Mouse (Mus musculus): Measurements from ENCODE around the gene Zfp42.
"Not testable (repeated sequence)": the region's sequence is repeated elsewhere in the genome, so short reads cannot be mapped to it uniquely, and the experiment has no call there.

Zfp42 gene
- long read RNA-seq, experiment 1: 0 reads
- long read RNA-seq, experiment 2: 0 reads

DNA sequence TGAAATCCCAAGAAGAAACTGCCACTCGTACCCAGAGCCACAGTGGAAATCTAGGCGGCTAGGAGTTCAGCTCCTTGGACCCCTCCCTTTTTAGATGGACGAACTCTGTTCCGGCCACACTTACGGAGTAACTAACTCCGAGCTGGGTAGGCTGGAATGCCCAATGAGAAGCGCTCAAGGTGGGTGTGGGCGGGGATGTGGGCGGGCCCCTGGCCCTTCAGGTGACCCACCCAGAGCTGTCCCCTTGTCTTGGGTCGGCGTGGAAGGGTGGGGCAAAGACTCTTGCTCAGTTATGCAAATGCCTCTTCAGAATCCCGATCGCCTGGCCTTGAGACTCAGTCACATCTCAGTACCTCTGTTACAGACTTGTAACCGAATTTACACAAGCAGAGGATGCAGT lies at the start of gene Zfp42:
Gene Zfp42 (minus strand): TSS at position 85 of the 400 bp plus-strand sequence.
- intact Hi-C loops (cut with DNase I): no loop called here

DNA sequence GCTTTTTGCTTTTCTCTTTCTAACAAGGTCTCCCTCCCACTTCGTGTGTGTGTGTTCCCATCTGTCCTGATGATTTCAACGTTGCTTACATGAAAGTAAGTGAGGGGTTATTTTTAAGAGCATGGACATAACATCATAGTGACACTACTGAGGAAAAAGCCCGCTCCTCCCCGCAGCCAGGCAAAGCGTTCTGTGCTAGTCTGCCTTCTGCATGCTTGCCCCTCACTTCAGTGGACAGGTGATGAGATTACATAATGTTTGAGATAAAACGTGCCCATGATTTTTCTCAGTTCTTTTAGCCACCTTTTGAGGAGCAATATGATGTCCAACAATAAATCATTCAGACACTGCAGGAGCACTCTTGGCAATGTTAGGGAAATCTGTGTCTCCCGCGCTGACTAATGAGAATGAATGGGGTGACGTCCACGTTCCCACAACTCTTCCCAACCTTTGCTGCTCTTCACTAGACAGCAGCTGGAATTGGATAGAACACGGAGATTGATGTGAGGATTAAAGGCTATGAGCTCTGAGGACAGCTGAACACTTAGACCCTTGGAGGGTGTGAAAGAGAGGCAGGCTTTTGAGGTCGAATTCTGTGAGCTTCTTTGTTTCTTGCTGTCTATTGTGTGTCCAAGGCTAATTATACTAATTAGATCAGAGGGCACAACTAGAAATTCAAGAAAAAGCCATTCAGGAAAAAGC lies 49.4 kb upstream of the Zfp42 start:
- intact Hi-C loops (cut with DNase I): no loop called here

DNA sequence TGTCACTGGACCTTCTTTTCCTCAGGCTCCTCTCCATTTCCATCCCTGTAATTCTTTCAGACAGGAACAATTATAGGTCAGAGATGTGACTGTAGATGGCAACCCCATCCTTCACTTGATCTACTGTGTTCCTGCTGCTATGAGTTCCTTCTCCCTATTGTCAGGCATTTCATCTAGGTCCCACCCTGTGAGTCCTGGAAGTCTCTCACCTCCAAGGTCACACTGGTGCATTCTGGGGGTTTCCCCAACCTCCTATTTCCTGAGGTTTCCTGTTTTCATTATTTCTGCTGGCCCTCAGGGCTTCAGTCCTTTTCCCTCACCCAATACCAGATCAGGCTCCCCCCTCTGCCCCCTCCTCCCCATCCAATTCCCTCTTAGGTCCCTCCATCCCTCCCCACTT lies 45.5 kb upstream of the Zfp42 start:
- intact Hi-C loops (cut with DNase I): not testable (repeated sequence)

DNA sequence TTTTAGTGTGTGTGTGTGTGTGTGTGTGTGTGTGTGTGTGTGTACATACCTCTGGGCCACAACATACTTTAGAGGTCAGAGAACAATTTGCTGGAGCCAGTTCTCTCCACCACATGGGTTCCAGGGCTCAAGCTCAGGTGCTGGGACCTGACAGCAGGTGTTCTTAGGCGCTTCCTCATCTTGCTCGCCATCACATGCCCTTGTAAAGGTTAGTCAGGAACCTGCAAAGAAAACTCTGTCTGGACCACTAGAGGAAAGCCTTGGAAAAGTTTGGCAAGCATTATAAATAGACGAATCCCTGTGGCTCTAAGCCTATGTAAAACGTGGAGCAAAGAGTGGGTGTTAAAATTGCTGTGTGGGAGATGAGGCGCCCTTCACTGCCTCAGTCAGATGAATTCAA lies 31.8 kb upstream of the Zfp42 start:
- intact Hi-C loops (cut with DNase I): no loop called here

DNA sequence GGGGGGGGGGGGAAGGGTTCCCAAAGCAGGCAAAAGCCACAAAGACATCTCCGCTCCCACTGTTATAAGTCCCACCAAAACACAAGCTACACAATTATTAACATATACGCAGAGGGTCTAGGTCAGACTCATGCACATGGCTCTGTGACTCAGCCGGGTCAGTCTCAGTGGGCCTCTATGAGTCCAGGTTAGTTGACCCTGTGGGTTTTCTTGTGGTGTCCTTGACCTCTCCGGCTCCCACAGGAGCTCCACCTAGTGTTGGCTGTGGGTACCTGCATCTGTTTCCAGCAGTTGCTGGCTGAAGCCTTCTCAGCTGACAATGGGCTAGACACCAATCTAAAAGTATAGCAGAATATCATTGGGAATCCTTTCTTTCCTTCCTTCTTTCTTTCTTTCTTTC lies 26.7 kb upstream of the Zfp42 start:
- intact Hi-C loops (cut with DNase I): no loop called here

DNA sequence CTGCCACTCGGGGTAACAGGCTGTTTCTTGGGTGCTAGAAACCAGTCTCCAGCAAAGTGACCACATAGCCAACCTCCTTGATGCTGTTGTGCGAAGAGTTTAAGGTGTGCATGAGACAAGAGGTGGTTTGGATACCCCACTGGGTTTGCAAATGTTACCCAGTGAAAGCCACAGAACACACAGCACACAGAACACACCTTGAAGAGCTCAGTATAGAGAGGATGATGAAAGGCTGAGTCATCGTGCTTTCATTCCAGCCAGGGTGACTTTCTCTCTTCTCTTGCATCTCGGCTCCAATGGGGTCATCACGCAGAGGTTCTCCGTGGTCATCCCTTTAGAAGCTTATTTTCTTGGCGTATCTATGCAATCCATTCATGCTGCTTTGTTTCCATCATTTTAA lies 24.9 kb upstream of the Zfp42 start:
- intact Hi-C loops (cut with DNase I): no loop called here

DNA sequence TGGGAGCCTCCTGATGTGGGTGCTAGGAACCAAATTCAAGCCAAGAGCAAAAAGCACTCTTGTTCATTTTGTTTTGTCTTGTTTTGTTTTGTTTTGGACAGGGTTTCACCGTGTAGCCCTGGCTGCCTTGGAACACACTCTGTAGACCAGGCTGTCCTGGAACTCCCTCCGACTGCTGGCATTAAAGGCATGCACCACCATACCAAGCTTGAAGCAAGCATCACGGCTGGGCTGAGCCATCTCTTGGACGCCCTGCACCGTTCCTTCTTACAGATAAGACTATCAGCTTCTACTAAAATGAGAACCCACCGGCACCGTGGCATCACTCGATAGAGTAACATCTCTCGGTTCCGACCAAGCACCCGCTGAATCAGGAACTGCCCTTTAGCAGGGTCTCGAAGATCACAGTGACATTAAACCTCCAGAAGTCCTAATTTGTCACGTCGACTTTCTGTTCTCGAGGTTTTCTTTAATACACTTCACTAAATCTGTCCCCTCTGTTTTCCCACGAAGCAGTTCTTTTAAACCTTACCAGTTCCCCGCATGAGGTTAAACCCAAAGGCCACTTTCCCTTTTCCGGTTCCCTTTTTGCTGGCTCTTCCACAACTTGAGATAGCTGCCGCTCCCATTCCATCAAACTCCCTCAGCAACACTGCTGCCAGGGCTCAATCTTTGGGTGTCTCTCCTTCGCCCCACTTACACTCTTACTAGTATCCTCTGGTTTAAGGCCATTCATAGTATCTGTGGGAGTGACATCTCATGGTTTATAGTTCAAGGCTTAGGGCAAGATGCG lies 23.3 kb upstream of the Zfp42 start:
- intact Hi-C loops (cut with DNase I): no loop called here

DNA sequence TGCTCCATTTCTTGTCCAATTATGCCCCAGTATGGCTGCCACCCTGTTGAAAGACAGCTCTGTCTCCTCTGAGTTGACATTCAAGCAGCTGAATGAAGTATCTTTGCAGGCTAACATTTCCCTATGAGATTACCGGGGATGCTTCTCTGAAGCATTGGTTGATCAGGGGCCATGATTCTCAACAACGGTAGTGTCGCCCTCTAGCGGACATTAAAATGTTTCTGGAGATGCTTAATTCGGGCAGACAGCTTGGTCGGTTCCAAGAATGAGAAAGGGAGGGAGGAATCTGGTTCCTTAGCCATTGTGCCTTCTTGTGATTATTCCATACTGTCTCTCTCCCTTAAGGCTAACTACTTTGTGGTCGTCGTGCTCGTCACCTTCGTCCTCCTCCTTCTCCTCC lies 21.9 kb upstream of the Zfp42 start:
- intact Hi-C loops (cut with DNase I): no loop called here

DNA sequence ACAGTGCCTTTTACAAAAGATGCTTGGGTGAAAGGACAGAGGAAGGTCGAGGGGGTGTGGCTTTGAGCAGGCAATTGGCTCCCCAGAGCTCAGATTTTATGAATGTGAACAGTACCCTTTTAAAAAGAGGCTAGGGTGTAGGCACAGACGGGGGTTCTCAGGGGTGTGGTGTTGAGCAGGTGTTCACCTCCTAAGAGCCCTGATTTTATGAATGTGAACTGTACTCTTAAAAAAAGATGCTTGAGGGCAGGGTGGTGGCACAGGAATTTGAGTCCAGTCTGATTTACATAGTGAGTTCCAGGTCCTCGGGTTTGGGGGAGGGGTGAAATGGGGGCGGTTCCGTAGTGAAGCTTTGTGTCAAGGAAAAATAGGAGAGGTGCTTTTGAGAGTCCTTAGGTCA lies 14.0 kb upstream of the Zfp42 start:
- intact Hi-C loops (cut with DNase I): no loop called here

DNA sequence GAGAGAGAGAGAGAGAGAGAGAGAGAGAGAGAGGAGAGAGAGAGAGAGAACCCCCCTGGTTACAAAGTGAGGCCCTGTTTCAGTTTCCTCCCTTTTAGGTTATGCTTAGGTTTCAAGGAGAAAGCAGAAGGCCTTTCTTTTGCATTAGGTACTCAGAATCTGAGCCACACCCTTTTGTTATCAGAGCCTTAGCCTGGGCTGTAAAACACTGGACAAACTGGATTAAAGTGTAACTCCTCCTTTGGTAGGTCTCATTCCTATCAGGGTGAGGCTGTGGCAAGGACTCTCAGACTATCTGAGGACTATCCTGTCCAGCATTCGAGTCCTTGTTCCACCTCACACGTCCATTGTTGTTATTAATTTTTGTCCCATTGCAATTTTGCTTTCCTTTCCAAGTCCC lies 1.4 kb upstream of the Zfp42 start:
- intact Hi-C loops (cut with DNase I): no loop called here

DNA sequence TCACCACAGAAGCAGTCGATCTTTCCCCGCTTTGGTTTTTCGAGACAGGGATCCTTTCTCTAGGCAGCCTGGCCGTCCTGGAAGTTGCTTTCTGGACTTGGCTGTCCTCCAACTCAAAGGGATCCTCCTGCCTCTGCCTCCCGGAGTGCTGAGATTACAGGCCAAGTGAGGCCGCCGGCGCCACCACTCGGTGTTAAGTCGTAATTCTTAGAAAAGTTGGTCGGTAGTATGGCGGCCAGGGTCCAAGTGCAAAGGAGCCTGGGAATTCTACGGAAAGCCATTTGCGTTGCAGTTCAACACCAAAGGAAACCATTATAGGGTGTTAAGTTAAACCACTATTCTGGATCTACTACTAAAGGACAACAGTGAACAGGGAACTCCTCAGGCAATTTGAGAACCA lies 1.1 kb downstream of the Zfp42 start:
- intact Hi-C loops (cut with DNase I): no loop called here

DNA sequence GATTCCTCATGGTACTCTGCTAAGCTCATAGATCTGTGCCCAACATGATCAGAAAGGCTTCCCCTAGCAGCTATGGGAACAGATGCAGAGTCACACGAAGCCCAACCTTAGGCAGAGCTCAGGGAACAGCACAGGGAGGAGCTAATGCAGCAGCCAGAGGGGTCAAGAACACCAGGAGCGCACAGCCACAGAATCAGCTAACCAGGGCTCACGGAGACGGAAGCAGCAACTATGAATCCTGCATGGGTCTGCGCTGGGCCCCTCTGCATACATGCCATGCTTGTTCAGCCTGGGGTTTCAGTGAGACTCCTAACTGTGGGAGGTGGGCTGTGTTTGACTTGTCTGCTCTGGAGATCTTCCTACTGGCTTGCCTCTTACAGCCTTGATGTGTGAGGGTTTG lies 7.0 kb downstream of the Zfp42 start:
- intact Hi-C loops (cut with DNase I): no loop called here

DNA sequence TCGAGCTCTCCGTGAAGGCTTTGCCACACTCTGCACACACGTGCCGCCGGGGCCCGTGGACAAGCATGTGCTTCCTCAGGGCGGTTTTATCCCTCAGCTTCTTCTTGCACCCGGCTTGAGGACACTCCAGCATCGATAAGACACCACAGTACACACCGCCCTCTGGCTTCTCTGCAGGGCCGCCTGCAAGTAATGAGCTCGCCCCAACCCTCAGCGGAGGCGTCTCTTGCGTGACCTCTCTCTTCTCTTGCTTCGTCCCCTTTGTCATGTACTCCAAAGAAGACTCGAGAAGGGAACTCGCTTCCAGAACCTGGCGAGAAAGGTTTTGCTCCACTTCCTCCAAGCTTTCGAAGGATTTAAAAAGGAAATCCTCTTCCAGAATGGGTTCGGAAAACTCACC lies 11.0 kb downstream of the Zfp42 start:
- intact Hi-C loops (cut with DNase I): no loop called here

DNA sequence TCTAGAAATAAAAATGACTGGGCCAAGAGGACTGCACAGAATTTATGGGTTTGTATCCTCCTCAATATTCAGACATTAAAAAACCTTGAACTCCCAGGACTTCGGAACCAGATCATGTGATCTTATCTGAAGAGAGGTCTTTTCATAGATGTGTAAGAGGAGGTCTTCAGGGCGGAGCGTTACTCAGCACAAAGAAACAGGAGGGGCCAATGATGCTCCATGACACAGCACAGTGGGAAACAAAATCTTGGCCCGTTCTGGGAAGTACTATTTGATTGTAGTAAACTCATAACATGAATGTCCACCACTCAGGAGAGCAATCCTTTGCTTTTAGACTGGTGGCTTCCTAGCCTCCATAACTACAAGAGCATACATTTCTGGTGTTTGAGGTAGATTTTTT lies 12.6 kb downstream of the Zfp42 start:
- intact Hi-C loops (cut with DNase I): no loop called here

DNA sequence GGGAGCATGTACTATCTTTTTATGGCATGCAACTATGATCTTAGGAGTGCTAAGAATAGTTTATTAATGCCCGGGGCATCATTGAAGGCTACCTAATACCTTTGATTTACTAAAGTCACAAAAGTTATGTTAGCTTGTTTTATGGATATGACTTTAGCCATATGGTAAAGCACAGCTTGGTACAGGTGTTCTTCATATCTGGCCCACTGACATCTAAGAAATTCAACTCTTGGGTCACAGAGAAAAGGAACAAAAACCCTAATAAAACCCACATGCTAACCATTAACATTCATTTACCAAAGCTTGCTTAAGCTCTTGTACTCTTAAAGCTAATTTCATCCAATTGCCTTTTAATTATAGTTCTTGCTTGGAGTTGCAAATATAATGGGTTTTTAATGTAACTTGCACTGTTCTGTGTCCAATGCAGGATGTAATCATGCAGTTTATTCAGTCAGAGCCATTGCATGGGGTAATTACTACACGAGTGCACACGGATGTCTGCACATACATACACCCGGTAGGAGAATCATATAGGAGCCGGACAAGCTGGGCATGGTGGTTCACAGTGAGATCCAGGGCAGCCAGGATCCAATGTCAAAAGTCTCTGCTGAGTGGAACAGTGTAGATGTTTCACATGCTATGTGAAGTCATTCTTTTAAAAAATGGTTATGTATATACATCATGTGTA lies 16.2 kb downstream of the Zfp42 start:
- intact Hi-C loops (cut with DNase I): no loop called here

DNA sequence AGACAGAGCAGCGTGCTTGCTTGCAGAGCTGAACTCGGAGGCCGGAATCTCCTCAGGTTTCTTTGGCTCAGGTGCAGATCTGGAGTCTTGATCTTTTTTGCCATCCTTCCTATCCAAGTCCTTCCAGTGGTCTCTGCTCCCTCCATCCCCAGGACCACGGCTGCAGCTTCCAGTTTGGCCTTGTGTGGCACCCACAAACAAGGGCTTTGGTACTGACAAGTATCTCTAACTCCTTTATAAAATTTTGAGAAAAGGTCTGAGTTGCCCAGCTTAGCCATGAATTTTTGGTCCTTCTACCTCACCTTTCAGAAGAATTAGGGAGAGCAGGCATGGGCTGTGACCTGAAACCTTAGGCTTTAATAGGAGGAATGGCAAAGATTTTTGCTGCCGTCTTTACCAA lies 17.0 kb downstream of the Zfp42 start:
- intact Hi-C loops (cut with DNase I): no loop called here

DNA sequence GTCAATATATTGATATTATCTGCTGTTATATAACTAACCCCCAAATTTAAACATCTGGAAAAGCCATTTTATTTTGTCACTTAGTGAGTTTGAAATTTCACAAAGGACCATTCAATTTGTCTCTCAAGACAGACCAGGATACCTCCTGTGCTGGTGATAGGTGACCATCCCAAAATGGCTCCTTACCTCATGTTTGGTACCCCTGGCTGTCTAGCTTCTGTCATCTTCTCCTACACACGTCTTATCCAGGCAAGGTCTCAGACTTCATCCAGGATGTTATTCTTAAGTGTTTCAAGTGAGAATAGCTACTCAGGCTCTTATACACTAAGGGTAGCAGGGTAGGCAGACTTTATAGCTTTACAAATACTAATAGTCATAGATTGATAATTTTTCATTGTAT lies 17.9 kb downstream of the Zfp42 start:
- intact Hi-C loops (cut with DNase I): no loop called here

DNA sequence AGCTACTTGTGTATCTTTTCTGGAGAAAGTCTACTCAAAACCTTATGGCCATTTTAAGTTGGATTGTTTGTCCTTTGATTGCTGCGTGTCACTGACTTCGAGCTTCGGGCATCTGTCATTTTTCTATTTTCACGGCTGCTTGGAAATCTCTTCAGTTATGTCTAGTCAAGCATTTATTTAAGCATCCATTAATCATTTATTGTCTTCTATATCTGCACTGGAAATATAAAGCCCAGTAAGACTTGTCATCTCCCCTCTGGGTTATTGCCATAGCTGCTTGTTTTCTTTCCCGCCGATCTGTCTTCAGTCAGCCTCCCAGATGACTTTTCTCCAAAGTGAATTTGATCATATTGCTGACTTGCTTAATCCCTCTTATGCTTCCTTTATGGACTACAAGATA lies 19.3 kb downstream of the Zfp42 start:
- intact Hi-C loops (cut with DNase I): no loop called here

DNA sequence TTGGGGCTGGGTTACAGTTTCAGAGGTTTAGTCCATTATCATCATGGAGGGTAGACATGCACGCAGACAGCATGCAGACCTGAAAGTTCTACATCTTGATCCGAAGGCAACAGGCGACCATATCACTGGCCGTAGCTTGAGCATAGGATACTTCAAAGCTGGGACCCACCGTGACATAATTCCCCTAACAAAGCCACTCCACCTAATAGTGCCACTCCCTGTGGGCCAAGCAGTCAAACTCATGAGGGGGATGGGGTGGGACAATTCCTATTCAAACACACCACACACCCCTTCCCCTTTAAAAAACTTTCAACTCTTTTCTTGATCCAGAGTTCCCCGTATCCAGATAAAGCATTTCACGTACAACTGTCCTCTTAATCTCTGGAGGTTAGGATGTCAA lies 23.5 kb downstream of the Zfp42 start:
- intact Hi-C loops (cut with DNase I): no loop called here

DNA sequence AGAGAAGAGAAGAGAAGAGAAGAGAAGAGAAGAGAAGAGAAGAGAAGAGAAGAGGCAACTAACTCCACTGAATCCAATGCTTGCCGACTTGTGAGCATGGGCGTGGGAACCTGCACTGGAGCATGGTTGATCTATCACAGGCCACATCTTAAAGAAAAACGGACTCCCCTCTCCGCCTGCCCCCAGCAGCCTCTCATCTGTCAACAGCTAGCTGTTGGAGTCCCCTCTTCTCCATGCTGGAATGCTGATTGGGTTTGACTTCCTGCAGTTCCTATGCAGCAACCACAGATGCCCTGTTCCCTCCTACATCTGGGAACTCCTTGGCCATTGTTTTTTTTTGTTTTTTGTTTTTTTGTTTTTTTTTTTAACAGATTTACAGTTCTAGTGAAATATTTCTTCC lies 28.4 kb downstream of the Zfp42 start:
- intact Hi-C loops (cut with DNase I): no loop called here

DNA sequence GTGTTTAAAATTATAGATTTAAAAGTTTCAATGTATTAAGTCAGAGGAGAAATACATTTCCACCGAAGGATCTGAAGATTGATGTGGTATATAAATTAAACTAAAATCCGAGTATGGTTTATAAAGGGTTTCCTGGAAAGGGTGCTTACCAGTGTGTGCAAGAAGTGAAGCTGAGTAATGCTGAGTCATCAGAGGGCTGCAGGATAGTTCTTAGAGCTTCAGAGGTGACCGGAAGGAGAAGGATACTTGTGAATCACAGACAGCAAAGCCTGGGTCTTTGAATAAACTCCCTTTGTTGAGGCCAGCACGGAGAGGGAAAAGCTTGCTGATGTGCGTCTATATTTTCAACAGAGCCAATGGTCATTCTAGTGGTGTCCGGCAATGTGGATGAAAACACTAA lies 45.8 kb downstream of the Zfp42 start:
- intact Hi-C loops (cut with DNase I): no loop called here

DNA sequence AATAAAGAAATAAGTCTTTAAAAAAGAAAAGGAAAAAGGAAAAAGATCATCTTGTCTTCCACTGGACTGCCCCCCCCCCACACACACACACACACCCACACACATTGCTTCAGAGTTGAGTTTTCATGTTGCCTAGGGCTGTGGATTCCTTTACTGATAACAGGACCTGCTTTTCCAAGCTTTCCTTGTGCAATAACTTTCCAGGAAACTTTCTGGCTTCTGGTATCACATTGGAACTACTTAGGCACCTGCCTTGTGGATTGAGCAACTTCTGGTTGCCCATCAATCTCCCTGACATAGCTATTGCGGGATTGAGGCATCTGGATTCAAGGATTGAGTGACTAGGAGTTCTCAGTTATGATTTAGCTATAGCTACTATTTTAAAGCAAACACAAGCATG lies 48.9 kb downstream of the Zfp42 start:
- intact Hi-C loops (cut with DNase I): no loop called here

DNA sequence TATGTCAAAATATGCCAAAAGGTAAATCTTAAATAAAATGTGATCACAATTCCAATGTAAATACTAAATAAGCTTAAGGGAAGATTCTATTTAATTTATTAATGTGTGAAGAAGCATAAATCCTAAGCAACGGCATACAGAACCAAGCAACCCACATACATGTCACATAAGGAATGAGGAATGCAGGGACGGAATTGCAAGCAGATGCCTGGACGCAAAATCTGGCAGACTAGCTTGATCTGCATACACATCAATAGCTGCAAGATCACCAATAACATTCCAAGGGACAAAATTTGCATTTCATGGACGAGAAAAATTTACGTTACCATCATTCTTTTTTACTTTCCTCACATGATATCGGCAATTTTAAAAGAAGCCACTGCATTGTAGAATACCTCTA lies 51.1 kb downstream of the Zfp42 start:
- intact Hi-C loops (cut with DNase I): no loop called here
